Comparison of ENCODE assay signal across 8 mouse cellular contexts in the genomic region with DNA sequence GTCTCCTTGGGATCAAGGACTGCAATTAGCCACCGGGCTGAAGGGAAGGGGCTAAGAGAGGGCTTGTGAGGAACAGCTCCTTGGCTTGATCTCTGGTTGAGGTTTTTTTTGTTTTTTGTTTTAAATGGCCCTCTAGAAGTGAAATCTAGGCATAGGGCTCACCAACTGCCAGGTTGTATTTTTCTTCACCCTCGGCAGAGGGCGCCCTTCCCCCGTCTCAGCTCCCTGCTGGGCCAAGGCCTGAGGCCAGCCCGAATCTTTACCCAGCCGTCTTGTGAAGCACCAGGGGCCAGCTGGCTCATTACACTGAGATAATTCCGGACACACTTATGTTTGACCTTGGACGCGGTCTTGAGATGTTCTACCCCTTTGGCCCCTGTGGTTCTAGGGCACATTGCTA. TPM values are rescaled to one million over a fixed set of nuclear protein-coding genes. Genes with fewer than 3 reads are reported as not detected.
DNase-seq lines count a peak whose midpoint lies in the region; ATAC-seq and TF ChIP-seq lines count a peak whose summit lies in the region.

No protein-coding gene starts in this region.

- no peaks in the 10 kb centered on the region for H3K4me1 ChIP-seq in hindbrain, postnatal 0 days (ENCODE audit: insufficient read depth, low read length)

- peak overlapping the region; percentile 51; the same call in 1 of the 2 replicates for H3K4me2 ChIP-seq in hindbrain, postnatal 0 days (ENCODE audit: low read depth, low read length)

- no peak overlapping the region for H3K9ac ChIP-seq in hindbrain, postnatal 0 days (replicated peaks; ENCODE audit: low read length)

- intact Hi-C loops in left cerebral cortex, postnatal 14 days (cut with DNase I): loop anchor here (5.0 kb wide), 3 partner anchors 95 to 330 kb away; a partner anchor contains a TSS

- H3K4me3 ChIP-seq in hindbrain, postnatal 0 days (ENCODE audit: low read length): no peak overlapping the region

- WGBS in hindbrain, postnatal 0 days: 8% methylated on average over 9 of the region's 9 CpGs

- peak; percentile 89 for DNase-seq in ZHBTc4 (ENCODE audit: low read depth, low spot score)
- peak; percentile 59 to 62 for DNase-seq in cerebellum, postnatal 36 days
- DNase-seq in gastrocnemius, adult 8-10 months (ENCODE audit: low spot score in 2 of 2): peak; percentile 36 to 65
- peak; percentile 77 for DNase-seq in hindbrain, postnatal 0 days (ENCODE audit: low spot score)
- DNase-seq in left cerebral cortex, postnatal 14 days (ENCODE audit: low spot score in 2 of 2): peak; percentile 64 to 75
- peak; percentile 72 for DNase-seq in right cerebral cortex, postnatal 14 days
- peak; percentile 58 to 81 for DNase-seq in urinary bladder, postnatal 36 days (ENCODE audit: low spot score in 2 of 2)

- H3K27me3 ChIP-seq in hindbrain, postnatal 0 days (ENCODE audit: insufficient read depth, low read length): no peaks in the 10 kb centered on the region

- H3K9me3 ChIP-seq in hindbrain, postnatal 0 days (ENCODE audit: low read length): no peaks in the 10 kb centered on the region

- ATAC-seq in hindbrain, postnatal 0 days: peak; percentile 38
- peak; percentile 72 for ATAC-seq in megakaryocyte-erythroid progenitor cell, adult 5-6 weeks (replicated peaks; ENCODE audit: low FRiP score, low TSS enrichment, poor library complexity, severe bottlenecking)

- H3K36me3 ChIP-seq in hindbrain, postnatal 0 days (ENCODE audit: insufficient read depth, low read length): no peaks in the 10 kb centered on the region

- 0 out of 2 replicates have a peak overlapping the region, but pooled peaks have one; percentile 57 for H3K27ac ChIP-seq in hindbrain, postnatal 0 days

- TF ChIP-seq CTCF in hindbrain, postnatal 0 days (IDR thresholded peaks at IDR 0.05; ENCODE audit: low read depth): peak; percentile 76

RNA-seq across cellular contexts. Expression of a gene that starts 47.5 kb away (rescaled TPM):
- under 1 TPM; 0.17 to 0.68 (median 0.43) TPM for total RNA-seq in gastrocnemius, adult 8-10 months (2022)
- 54.2 and 54.5 TPM in 2 replicates for total RNA-seq in hindbrain, postnatal 0 days (2014; rRNA removed)
- polyA plus RNA-seq in hindbrain, postnatal 0 days (2015; fragmentation: Nextera tagmentation; extraction: Ambion mirVana): 8.7 and 9.9 TPM in 2 replicates
- total RNA-seq in left cerebral cortex, postnatal 14 days (2021): 10 to 100 TPM; 39.2 to 40.9 TPM
- 60.9 and 112 TPM in 2 replicates for total RNA-seq in megakaryocyte-erythroid progenitor cell, adult 5-6 weeks (2014; fragmentation: Nextera tagmentation)
- 46.9 and 67.8 TPM in 2 replicates for total RNA-seq in megakaryocyte-erythroid progenitor cell, adult 5-6 weeks (2017)

Comparison
In these comparisons a context has a peak if more than half of its experiments do, and no peak if none do; other contexts are left out.
1. RNA of a gene that starts 47.5 kb away (total RNA-seq): 46.9 to 112 TPM in megakaryocyte-erythroid progenitor cell, adult 5-6 weeks, 54.2 to 54.5 TPM in hindbrain, postnatal 0 days and 39.2 to 40.9 TPM in left cerebral cortex, postnatal 14 days; 0.17 to 0.68 TPM in gastrocnemius, adult 8-10 months; every median in the first group is over 10 times any median in the second.
2. Peak in every context shown above with its lines, with median percentiles within 50 percentile points of each other: DNase-seq.